Mouse (Mus musculus): ENCODE data around the gene Selenof.

The Selenof gene

DNA sequence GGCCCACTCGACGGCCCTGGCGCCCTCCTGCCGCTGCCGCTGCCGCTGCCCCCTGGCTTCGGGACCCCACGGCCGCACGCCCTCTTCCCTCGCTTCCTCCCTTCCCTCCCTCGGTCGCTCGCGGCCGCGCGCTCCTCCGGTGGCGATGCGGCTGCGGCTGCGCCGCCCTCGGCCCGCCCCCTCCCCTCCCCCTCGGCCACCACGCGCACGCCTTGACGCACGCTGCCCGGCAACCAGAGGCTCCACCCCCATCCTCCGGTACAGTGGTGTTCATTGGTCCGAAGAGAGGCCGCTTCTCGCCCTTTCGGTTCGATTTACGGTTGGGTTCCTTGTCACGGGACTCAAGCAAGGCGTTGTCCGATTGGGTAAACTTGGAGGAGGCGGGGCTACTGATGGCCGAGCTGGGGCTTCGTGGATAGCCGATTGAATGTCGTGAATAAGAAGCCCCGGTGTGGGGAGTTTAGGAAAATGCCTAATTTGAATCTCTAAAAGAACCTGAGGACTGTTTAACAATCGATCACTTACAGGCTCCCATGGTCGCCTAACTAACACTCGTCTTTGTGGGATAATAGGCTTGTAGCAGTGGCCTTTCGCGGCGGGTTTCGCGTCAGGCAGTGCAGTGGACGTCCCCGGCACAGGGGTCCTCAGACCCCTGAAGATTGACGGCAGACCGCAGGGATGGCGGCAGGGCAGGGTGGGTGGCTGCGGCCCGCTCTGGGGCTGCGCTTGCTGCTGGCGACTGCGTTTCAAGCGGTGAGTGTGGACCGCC is at the start of gene Selenof, which contains the start of gene Hs2st1:
Gene Selenof, plus strand, starts transcription at position 258 of the 769 bp plus-strand sequence.
Gene Hs2st1, minus strand, starts transcription at position 135 of the 769 bp plus-strand sequence.
- DNase-seq (ENCODE audit: low spot score) = peak; percentile 99

- no peak for DNase-seq (ENCODE audit: low spot score)
Measured at GRCm38 (mm10) chr3:144527918-144528317, 42.2 kb upstream of the Selenof start.

DNA sequence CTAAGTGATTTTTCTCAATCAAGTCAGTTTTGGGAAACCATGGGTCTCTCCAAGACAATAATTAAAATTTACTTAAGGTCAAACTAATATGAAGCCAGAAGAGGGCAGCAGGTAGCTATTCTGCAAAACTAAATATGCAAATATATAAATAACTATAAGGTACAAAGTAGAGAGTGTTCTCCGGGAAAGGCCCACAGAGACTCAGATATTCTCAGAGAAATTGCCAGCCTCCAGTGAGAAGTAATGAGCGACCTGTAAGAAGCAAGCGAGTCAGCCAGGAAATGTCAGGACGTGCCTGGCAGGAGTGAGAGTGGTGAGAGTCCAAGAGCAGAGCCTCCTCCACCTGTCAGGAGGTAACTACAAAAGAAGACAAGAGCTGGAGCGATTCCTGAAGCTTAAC is 39.1 kb upstream of the Selenof start:
- no peak for DNase-seq (ENCODE audit: low spot score)

DNA sequence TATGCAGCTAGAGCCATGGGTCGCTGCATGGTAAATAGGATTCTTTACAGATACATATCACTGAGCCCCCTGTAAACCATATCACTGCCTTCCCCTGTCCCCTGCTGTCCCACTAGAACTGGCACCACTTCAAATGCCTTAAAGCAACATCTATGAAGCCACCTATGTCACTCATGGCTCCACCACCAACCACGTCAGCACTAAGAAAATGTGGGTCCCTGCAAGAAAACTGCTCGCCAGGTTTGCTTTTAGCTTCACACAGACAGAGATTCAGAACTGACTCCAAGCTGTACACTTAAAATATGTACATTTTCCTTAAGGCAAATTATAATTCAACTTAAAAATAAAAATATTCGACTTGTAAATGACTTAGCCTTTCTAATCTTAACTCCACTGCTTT is 35.0 kb upstream of the Selenof start:
- DNase-seq (ENCODE audit: low spot score) = no peak

GRCm38 (mm10) chr3:144537078-144537855 is 32.8 kb upstream of the Selenof start:
- DNase-seq (ENCODE audit: low spot score) = no peak

- no peak for DNase-seq (ENCODE audit: low spot score)
Measured at GRCm38 (mm10) chr3:144539051-144539450, 31.1 kb upstream of the Selenof start.

- DNase-seq (ENCODE audit: low spot score) = no peak
Measured at GRCm38 (mm10) chr3:144540805-144541204, 29.3 kb upstream of the Selenof start.

- DNase-seq (ENCODE audit: low spot score) = no peak
Measured at GRCm38 (mm10) chr3:144541906-144542438, 28.1 kb upstream of the Selenof start.

DNA sequence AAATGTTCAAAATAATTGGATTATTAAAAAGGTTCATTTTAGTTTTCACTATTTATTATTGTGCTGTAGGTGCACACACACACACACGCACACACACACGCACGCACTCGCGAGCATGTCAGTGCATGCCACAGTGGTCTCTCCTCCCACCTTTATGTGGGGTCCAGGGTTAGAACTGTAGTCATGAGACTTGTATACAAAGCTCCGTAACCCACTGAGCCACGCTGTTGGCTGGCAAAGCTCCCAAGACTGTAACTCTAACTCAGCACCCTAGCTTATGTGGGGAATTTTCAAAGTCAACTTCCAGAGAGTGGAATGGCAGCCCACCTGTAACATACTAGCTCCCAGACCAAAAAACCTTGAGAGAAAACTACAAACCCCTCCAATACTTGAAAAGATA is 25.0 kb upstream of the Selenof start:
- no peak for DNase-seq (ENCODE audit: low spot score)

DNA sequence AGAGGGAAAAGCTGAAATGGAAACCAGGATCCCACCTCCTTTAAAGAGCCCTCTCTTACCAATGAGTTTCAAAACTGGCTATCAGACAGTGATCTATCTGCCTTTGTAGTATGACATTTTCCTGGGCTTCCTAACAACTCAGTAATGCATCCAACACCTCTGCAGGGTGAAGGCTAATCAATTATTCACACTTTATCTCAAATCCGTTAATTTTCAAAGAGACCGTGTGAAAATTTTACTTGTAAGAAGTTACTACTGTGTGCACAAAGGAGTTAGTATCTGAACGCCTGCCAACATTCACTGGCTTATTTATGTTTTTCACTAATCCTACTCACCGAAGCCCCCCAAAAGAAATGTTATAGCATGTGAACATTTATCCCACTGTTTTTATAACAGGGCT is 24.3 kb upstream of the Selenof start:
- DNase-seq (ENCODE audit: low spot score) = no peak

- no peak for DNase-seq (ENCODE audit: low spot score)
Measured at GRCm38 (mm10) chr3:144546490-144546889, 23.6 kb upstream of the Selenof start.

- DNase-seq (ENCODE audit: low spot score) = no peak
Measured at GRCm38 (mm10) chr3:144548186-144548845, 21.8 kb upstream of the Selenof start.

DNA sequence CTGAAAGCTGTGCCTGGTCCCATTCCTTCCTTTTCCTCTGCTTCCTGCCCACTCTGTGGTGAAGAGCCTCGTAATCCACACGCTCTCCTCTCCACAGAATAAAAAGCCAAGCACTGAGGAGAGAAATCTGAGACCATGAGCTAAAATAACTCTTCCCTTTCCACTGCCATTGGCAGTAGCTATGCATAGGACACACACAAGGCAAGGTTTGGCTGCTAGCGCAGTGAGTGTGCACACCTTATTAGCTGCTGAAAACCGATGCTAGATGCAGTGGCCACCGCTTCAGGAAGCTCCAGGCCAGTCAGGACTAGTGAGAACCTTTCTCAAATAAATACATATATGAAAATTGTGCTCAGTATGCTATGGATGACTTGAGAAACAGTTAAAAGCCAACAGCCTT is 20.1 kb upstream of the Selenof start:
- DNase-seq (ENCODE audit: low spot score) = no peak

DNA sequence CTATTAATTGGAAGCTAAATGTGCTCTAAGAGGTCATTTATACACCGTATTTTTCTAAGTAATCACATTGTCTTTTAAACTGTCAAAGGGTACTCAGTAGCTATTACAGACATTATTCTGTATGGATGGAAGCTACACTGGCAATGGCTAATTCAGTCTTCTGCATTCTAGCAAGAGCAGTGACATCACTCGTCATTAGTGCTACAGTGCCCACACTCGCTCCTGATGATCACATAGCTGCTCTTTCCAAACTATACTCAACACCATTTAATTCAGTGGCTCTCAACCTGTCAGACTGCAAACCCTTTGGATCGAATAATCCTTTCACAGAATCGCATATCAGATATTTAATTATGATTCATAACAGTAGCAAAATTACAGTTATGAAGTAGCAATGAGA is 19.4 kb upstream of the Selenof start:
- no peak for DNase-seq (ENCODE audit: low spot score)

DNA sequence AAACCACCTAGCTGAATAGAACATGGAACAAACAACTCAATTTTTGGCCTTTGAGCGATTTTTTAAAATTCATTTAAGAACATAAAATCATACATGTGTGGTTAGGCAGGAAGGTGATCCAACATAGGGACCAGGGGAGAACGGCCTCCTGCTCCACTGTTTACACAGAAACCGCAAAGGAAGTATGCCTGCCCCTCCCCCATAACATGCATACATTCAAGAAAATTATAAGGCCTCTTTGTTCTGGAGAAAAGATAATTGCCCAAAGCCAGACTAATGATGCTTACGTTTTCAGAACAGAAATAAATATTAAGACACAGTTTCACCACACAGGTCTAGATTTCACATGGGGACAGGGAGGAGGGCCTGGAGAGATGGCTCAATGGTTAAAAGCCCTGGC is 18.7 kb upstream of the Selenof start:
- DNase-seq (ENCODE audit: low spot score) = no peak

DNA sequence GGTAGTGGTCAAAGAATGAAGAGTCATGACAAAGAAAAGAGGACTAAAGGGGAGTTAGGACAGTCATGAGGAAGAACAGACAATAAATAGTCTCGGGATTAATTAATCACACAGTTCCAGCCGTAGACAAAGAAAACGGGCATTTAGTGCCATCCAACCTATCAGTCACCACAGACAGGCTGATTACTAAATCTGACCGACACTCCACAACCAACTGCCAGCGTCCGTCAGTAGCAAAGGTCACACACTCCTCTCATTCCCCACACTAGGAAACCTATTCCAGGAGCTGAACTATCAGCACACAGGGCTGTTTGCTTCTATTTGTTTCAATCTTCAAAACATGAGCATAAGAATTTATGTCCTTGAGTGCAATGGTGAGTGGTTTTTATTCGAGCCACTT is 16.2 kb upstream of the Selenof start:
- DNase-seq (ENCODE audit: low spot score) = no peak

GRCm38 (mm10) chr3:144554503-144554902 is 15.6 kb upstream of the Selenof start:
- no peak for DNase-seq (ENCODE audit: low spot score)

GRCm38 (mm10) chr3:144555144-144555543 is 15.0 kb upstream of the Selenof start:
- no peak for DNase-seq (ENCODE audit: low spot score)

DNA sequence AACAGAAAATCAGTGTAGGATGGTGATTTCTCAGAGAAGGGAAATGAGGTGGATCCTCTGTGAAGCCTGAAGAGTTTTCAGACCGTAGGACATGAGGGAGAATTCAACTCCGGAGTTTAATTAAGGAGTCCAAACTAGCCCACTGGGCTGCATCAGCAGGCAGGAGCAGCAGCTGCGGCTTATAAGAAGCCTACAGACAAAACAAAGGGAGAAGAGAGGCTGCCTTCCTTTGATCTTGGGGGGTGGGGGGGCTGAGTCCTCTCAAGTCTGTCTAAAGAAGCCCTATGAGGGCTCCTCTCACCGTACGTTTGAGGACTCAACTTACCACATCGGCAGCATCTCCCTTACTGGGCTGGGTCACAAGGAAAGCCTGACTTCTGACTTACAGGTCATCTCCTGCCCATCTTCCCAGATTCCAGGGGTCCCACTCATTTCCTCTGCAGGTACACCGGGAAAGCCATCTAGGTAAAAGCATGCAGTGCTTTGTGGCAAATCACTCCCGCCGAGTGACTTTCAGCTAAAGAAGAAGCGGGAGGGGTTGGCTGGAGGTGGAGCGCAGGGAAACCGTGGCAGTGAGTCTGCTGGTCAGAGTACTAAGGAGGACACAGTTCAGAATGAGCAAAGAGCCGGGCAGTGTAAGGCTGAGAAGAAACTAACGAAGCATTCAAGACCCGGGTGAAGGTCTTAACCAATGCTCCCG is 13.3 kb upstream of the Selenof start:
- DNase-seq (ENCODE audit: low spot score) = peak; percentile 68

- DNase-seq (ENCODE audit: low spot score) = no peak
Measured at GRCm38 (mm10) chr3:144558274-144558673, 11.8 kb upstream of the Selenof start.

DNA sequence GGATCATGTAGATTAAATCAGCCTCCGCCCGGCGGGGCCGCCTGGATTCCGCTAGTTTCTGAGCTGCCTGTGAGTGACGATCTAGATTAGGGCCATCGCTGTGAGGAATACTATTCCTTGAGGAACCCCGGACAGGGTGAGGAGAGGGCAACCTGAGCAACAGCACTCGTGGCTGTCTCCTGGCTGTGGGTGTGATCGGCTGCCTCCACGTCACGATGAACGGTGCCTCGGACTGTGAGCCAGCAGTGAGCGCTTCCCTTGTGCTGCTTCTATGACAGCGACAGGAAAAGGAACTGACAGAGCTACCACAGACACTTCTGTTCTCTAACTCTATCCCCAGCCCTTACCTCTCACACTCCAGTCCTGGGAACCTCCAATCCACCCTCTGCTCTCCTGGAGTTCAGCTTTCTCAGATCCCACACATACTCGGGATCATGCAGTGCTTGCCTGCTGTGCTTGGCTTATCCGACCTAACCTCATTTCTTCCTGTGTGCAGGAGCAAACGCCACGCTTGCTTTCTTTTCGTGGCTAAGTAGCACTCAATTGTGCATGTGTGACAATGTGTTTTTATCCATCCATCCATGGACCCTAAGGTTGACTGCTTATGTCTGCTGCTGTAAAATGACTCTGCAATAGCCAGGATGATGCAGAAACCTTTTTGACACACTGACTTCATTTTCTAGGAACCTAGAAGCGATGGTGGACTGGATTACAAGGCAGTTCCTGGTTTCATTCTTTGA is 8.4 kb upstream of the Selenof start:
- DNase-seq (ENCODE audit: low spot score) = no peak

Data from embryo, embryonic 10 days (tissue).